Mouse (Mus musculus) layer of hippocampus, adult 9-10 months (tissue): ENCODE measurements at regions not wholly inside any gene's neighbourhood (a gene's known extent, or its start where the extent isn't known, plus 50 kb on each side); places are given as distances from the start of the nearest gene placed in this dataset.

ENCODE experiments used
- DNase-seq: peaks from one replicate; pipeline ENCODE4 v3.0.0; 2022; ENCODE audit warnings: low spot score

DNA sequence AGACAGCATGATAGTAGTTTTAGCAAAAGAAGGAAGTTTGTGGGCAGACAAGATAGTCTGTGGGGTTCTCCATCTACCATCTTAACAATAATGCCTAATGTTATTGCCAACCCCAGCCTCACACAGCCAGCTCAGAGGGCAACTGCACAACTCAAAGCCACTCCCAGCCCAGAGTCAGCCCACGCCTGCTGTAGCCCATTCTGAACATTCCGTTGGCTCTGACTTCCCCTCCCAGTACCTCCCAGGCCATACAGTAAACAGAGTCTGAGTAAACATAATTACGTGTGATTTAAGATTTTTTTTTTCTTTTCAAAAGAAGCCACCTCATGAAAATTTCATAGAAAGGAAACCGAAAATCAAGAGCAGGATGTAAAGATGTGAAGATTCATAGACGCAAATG lies 222.3 kb upstream of the Jarid2 start:
- DNase-seq: no peak

DNA sequence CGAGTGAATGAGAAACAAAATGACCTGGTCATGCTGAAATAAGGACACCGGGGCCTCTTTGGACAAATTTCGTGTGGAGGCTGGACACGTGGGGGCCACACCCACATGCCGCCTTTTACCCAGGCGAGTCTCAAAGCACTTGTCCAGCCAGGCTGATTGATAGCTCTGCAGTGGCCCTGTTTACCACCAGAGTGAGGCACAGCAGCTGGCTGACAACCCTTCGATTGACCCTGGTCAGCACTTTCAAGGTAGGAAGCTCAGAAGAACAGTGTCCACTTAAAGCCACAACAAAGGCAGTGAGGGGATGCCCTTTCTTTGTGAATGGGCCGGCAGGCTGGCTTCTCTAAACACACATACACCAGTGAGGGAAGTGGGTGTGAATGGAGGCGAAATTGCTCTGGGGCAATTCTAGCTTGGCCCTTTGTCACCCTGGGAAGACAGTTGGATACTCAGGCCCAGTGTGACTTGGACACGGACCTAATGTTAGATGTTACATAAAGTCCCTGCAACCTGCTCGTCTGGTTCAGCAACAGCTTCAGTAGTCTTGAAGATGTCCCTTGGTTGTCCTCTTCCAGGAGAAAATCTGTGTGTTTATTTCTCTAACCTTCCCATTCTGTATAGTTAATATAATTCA lies 219.6 kb upstream of the Jarid2 start:
- DNase-seq: no peak

GRCm38 (mm10) chr13:44513378-44514285 lies 215.6 kb upstream of the Jarid2 start:
- no peak for DNase-seq

DNA sequence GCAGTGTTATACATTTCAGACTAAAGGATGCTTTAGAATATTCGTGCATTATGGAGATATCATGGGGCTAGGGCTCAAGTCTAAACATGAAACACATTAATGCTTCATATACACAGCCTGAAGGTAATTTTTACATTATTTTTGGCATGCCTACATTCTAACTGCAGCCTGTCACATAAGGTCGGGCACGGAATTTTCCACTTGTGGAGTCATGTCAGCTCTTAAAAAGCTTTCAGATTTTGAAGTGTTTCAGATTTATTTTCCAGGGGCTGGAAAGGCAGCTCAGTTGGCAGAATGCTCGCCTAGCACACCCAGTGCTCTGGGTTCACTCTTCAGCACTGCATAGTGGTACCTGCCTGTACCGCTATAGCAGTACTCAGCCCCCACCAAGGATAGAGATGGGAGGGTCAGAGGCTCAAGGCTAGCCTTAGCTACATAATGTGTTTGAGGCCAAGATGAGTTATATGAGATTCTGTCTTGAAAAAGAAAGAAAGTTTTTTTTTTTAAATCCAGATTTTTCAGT lies 214.6 kb upstream of the Jarid2 start:
- DNase-seq: no peak

DNA sequence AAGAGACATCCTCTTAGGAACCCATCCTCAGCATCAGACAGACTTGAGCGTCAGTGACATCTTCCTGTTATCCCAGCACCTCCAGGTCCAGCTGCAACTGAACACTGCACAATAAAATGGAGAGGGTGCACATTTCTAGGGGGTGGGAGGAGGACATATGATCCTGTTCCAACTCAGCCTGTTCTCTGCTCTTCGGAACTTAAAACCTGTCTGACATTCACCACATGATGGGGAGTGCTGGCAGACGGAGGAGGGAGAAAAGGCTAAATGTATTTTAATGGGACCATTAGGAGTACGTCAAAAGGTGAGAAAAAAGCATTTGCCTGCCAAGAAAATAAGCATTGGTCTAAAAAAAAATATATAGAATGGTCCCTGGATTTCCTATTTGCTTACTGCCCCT lies 212.4 kb upstream of the Jarid2 start:
- DNase-seq: no peak

GRCm38 (mm10) chr13:44517312-44517711 lies 212.0 kb upstream of the Jarid2 start:
- DNase-seq: no peak

GRCm38 (mm10) chr13:44518215-44518614 lies 211.1 kb upstream of the Jarid2 start:
- DNase-seq: no peak

GRCm38 (mm10) chr13:44523516-44523915 lies 205.8 kb upstream of the Jarid2 start:
- no peak for DNase-seq

- no peak for DNase-seq
Observed at GRCm38 (mm10) chr13:44530867-44531564, 198.3 kb upstream of the Jarid2 start.

GRCm38 (mm10) chr13:44532631-44533180 lies 196.6 kb upstream of the Jarid2 start:
- no peak for DNase-seq

- DNase-seq: no peak
Observed at GRCm38 (mm10) chr13:44534575-44535080, 194.6 kb upstream of the Jarid2 start.

DNA sequence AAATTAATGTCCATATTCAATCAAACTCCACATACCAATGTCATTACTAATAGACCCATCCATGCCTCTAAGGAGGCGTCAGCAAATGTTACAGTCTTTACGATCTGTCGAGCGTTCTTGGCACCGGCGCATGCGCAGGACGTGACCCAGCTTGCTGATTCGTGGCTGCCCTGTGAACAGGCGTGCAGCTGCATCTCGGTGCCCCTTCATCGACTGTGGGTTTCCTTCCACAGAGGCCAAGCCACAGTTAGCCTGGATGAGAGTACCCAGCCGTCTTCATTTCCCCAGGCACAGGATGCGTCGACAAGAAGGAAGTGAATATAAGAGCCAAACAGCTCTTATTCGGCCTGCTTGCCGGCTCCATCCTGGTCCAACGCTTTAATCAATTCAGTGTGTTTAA lies 193.8 kb upstream of the Jarid2 start:
- no peak for DNase-seq

GRCm38 (mm10) chr13:44538238-44538637 lies 191.0 kb upstream of the Jarid2 start:
- DNase-seq: no peak

GRCm38 (mm10) chr13:44540401-44540800 lies 188.9 kb upstream of the Jarid2 start:
- no peak for DNase-seq

DNA sequence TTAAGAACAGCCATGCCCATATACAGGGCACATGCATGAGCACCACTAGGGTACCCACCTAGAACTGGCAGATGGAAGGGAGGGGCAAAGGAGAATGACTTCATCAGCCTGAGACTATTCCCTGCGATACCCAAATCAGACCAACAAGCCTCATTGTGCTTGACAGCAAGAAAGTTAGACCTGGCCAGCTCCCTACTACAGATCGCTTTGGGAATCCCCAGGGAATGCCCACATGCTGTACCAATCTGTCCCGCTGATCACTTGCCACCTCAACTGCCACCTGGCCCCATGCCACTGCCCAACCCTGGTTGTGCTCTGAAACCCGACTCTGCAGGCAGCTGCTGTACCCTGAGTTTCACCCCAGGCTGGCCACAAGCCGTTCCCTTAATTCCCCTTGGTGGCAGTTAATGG lies 188.0 kb upstream of the Jarid2 start:
- DNase-seq: no peak

- no peak for DNase-seq
Observed at GRCm38 (mm10) chr13:44544786-44545185, 184.5 kb upstream of the Jarid2 start.

- no peak for DNase-seq
Observed at GRCm38 (mm10) chr13:44546289-44546688, 183.0 kb upstream of the Jarid2 start.

GRCm38 (mm10) chr13:44548880-44549279 lies 180.4 kb upstream of the Jarid2 start:
- DNase-seq: no peak

GRCm38 (mm10) chr13:44553363-44553762 lies 175.9 kb upstream of the Jarid2 start:
- DNase-seq: no peak

- DNase-seq: no peak
Observed at GRCm38 (mm10) chr13:44554686-44555463, 174.4 kb upstream of the Jarid2 start.

DNA sequence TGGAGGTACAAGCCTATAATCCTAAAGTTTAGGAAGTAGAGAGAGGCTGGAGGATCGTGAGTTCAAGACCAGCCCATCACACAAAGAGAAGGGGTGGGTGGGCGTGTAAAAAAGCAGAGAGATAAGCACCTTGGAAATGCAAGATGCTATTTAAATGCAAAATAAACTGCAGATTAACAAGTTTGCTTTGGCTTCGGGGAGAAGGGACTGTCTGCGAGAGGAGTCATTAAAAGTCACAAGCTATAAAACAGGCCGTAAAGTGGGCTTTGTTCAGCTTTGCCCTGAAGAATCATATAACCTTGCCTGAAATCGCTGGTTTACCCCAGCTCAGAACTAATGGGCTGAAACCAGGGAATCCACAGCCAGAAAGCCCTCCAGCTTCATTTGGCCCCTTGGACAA lies 173.3 kb upstream of the Jarid2 start:
- DNase-seq: no peak
